Mouse (Mus musculus): ENCODE measurements around the gene Svep1. TPM values are rescaled to one million over a fixed set of nuclear protein-coding genes. Genes with fewer than 3 reads are reported as not detected.

Svep1 gene
- total RNA-seq, 2 experiments from 2014 or later: 15.1 to 16.6 TPM

DNA sequence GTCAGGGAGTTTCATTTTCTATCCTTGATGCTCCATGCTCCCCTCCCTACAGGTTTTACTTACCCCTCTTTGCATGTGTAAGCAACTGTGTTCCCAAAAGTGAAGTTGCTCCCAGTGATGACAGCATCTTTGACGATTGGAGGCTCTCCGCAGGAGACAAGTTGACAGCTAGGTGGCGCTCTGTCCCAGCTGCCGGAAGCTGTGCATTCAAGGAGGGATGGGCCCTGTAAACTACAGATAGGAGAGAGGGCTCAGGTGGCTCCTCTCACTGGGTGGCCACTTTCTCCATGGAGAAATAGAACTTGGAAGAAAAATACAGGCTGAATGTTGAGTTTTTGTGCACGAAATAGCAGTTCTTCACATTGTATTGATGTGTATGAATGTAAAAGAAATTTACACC lies 124.1 kb downstream of the Svep1 start:
- peak; percentile 73 to 86 for DNase-seq

DNA sequence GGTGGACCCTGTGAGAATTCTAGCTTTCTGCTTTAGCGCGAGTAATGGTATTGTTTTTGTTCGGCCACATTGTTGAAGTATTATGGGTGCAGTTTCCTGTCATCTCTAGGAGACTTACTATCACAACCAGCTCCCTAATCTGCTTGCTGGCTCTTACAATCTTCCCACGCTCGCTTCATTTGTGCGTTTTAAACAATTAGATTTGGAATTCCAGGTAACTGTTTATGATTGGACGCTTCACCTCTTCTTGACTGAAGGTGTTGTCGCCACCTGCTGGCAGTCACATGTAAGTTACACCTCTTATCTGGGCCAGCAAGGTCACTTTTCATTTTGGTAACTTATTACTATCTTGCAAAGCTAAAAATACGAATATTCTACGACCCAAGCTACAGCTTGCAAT lies 127.0 kb downstream of the Svep1 start:
- DNase-seq: peak; percentile 50 to 71

DNA sequence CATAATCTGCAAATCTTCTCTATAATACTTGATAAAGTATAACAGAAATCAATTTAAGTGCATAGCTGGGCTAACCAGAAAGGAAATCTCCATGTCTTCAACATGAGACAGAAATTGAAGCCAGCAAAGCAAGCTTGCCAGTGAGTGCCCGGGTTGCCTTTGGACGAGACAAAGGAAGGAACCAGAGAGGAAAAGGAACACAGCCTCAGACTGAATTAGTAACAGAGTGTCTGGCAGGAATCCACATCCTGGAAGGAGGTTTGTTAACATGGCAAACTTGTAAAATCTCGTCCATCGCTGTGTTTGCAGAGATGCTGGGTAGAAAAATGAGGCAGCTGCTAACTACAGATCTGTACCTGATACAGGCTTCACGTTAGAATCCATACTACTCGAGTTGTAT lies 128.7 kb downstream of the Svep1 start:
- DNase-seq: peak in 1 of 2 experiments; percentile 13

DNA sequence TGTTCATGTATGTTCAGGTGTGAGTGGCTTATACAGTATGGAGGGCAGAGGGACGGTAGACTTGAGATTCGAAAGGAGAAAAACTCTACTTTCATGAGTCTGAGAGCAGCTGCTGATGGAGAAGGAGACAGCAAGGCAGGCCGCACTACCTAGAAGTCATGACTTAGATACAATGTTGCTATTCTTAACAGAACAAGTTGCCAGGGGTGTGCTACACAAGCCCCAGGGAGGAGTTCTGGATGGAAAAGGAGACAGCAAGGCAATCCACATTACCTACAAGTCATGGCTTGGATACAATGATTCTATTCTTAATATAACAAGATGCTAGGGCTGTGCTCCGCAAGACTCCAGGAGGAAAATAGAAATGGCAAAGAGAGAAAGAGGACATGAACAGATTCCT lies 129.1 kb downstream of the Svep1 start:
- DNase-seq: no peak

DNA sequence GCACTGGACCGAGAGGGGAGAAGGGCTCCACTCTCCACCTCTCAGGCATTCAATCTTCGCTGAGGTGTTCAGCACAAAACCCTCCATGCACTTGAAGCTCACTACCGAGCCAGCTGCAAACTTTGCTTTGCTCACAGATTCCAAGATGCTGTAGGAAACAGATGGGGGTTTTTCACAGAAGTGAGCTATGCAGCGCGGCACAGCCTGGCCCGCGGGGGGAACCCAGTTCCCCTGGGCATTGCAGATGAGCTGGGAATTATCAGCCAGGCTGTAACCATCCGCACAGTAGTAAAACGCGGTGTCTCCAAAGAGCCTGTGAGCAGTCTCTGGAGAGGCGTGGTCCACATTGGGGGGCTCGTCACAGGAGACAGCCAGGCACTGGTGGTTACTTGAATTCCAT lies 133.8 kb downstream of the Svep1 start:
- no peak for DNase-seq

DNA sequence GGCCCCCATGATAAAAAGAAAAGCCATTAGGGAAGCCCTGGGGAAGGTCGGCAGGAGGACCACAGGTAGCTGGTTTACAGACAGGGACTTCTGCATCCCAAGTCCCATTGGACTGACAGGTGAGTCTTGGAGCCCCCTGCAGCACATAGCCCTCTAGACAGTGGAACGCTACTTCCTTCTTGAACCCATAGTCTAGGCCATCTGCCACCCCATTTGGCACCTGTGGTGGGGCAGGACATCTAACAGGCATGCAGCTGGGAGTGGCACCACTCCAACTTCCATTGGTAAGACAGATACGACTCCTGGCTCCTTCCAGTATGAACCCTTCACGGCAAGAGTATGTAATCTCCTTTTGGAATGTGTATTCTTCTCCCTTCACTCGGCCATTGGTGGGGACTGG lies 137.8 kb downstream of the Svep1 start:
- no peak for DNase-seq

DNA sequence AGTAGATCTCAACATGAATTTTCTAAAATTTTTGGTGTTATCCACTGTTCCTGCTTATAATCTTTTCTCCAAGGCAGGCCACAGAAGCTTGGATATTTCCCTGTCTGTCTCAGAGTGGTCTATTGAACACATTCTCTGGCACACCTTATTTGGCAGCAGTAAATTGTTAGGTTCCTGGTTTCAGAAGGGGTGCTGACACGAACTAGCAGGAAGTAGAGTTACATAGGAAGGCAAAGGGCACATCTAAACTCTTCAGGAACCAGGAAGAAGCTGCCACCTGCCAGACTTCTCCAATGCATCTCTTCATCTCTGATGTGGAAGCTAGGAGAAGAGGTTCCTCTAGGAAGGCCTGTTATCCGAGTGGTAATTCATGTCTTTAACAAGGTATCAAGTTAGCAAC lies 141.9 kb downstream of the Svep1 start:
- no peak for DNase-seq

DNA sequence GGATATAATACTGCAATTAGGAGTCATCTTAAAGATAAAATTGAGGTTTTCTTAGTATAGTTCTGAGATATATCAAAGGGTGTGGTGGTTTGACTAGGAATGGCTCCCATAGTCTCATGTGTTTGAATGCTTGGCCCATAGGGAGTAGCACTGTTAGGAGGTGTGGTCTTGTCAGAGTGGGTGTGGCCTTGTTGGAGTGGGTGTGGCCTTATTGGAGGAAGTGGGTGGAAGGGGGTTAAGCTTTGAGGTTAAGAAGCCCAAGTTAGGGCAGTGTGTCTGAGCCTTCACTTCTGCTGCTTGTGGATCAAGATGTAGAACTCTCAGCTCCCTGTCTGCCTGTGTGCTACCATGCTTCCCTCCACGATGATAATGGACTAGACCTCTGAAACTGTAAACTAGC lies 143.7 kb downstream of the Svep1 start:
- no peak for DNase-seq

DNA sequence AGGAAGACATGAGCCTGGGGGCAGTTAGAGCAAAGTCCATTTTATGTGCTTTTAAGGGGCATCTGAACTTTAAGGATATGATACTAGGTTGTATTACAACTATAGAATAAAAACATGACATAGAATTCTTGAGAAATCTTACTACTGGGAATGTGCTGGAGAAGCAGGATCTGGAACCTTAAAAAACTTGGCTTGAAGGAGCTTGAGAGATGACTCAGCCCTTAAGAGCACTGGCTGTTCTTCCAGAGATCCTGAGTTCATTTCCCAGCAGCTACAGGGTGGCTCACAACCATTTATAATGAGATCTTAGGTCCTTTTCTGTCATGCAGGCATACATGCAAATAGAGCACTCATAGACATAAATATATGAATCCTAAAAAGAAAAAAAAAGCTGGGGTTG lies 151.0 kb downstream of the Svep1 start:
- DNase-seq: no peak

DNA sequence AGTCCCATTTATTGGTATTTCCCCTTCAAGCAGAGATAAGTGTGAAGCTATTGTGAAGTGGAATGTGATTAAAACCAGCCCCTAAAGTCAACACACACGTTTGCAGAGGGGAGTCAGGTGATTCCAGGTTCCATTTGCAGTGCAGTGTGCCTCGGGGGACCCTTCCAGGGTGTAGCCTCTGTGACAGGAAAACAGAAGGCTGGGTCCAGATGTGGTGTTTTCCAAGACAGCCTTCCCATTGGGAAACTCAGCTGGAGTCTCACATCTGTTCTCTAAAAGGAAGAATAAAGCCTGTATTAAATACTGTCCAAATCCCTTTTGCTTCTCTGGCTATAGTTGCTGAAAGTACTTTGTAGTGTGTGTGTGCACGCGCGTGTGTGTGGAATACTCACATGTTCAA lies 152.2 kb downstream of the Svep1 start:
- no peak for DNase-seq

DNA sequence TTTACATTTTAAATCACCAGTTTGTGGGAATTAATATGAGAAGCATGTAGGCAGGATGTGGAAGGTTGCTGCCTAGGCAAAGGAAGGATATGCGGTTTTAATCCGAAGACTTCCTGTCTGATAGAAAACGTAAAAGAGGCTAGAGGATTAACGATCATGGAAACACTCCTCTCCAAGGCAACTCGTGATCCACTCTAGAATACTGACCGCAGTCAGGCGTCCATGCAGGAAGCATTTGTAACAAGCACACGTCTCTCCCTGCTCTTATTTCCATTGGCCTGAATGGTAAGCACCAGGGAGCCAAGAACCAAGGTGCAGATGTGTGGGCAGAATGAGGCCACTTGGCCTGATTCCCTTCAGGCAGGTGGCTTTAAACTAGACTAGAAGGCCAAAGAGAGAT lies 155.9 kb downstream of the Svep1 start:
- no peak for DNase-seq

DNA sequence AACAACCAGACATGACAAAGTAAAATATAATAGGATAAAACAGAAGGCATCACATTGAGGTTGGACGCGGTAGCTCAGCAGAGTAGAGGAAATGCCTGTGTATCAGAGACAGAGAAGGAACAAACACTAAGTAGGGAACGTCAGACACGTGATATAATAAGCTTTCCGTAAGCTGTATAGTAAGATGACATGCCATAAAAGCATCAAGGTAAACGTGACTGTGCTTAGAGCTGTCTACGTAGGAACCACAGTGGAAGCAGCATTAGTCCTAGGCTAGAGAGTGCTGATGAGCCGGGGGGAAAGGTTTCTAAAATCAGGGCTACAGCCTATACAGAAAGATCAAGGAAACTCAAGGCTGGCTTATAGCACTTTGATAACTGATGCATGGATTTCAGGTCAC lies 156.4 kb downstream of the Svep1 start:
- DNase-seq: no peak

DNA sequence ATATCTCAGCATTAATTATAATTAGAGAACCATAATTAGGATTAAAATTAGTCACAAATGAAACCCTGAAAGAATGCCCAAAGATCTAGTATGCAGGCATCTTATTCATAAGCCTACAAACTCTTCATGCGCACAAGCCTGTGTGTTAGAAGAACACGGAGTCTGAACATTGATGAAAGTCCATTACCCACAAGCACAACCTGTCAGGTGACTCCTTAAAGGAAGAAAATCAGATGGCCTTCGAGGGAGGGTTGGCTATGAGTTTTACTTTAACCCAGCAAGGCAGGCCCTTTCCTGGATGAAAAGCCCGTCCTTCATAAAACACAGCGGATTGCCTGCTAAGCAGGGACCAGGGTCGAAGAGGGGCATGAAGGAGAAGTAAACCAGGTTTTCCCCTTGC lies 161.8 kb downstream of the Svep1 start:
- DNase-seq: no peak

DNA sequence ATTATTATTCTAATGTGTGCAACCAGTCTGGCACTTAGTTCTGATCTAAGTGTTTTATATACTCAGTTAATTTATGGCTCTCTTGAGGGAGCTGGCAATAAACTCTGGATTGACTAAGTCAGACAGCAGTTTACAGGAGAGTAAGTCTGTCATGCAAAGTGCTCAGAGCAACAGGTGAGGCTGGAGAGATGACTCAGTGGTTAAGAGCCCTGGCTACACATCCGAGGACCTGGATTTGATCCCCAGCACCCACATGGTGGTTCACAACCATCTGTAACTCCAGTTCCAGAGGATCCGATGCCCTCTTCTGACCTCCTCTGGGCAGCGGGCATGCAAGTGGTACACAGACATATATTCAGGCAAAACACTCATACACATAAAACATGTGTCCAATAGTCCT lies 162.3 kb downstream of the Svep1 start:
- DNase-seq: no peak

DNA sequence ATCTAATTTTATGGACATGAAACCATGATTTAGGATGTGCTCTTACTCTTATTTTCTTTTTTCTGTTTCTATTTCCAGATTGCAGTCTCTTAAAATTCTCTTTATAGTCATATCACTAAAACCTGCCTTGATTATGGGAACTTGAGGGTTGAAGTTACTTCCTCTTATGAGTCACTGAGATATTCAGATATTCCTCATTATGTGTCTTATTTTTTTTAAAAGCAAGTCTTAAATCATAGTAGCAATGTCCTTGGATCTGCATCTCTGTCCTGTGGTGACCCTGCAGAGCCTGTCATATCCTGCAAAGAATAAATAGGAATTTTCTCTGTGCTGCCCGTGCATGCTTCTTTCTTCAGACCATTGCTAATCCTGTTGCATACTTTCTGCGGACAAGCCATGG lies 166.6 kb downstream of the Svep1 start:
- DNase-seq: no peak

DNA sequence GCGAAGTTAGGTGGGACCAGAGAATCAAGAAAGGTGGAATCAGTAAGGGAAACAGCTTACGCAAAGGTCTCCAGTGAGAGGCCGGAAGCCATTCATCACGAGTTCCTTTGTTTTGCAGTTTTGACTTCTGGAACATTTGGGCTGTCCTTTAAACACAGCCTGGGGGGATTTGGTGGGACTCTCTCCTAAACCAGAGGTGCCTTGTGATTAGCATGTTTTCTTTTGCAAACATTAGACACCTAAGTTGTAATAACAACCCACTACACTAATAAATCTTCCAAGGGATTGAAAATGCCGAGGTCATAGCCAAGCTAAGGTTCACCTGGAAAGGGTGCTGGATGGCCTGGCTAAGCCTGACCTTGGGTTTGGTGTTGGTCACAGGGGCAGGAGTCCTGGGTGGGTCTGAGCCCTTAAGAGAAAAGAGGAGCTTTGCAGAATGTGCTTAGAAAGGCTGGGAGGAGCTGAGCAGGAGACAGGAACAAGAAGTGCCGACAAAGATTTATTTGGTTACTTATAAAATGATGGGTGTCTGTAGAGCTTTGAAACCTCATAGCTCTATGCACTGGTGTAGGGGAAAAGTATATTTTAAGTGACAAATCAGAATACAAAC lies 169.5 kb downstream of the Svep1 start:
- DNase-seq: peak in 1 of 2 experiments; percentile 13

DNA sequence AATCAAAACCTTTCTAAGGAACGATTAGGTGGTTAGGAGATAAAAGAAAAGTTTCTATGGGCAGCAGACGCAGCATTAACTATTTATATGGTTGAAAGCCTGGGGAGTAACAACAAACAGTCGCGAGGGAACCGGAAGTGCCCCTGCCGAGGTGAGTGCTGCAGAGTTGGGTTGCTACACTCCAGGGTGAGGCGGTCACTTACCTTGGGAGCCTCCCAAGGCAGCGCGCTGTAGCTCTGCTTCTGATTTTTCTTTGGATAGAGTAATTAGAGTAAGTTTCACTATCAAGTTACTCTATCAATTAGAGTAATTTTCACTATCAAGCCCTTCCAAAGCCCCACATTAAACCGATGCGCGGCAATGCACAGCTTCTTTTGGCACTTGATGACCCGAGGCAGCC lies 172.0 kb downstream of the Svep1 start:
- no peak for DNase-seq

DNA sequence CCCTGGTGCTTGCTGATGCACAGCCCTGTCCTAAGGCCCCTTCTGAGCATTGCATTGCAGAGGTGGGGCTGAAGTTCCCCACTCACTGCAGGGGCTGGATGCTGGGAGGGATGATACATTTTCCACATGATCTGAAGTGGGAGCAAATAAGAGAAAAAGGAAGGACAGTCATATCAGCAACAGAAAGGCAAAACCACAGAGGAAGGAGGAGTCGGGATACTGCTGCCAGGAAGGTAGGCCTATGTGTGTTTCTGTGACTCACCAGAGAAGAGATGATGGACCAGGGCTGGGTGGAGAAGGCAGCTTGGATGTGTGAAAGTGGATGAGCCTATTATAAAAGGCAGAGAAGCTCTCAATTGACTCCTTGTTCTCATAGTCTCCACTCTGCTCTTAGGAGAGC lies 173.9 kb downstream of the Svep1 start:
- no peak for DNase-seq

DNA sequence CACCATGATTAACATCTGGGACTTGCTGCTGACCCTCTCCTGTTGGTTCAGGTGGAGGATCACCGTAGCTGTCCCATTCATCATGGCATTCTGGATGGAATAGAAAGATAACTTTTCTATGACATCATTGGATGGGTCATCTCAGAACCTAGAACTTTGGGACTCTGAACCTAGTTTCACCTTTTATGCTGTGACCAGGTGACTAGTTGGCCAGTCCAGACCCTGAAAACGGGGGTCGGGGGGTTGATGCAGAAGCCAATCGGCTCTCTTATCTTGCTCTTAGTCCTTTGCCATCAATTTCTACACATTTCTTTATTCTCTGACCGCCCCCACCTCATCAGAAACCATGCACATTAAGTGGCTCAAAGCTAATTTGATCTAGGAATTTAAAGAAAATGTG lies 197.6 kb downstream of the Svep1 start, which contains the start of gene Txndc8:
Gene Txndc8, minus strand, starts transcription at position 101 of the 400 bp plus-strand sequence.
- DNase-seq: no peak

DNA sequence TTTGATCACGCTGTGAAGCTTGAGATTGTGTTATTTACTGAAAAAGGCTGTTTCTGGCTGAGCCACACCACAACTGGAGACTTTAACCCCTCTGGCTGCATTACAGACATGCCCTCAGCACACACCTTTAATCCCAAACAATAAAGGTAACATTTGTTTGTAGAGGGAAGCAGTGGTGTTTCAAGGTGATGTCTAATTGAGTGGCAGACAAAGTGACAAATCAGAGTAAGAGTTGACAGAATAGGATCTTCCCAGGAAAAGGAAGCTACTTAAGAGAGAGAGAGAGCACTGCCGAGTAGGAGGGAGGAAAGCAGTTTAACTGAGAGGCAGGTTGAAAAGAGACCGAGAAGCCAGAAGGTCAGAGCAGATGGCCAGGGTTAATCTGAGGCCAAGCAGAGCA lies 203.2 kb downstream of the Svep1 start:
- DNase-seq: no peak
